Mouse (Mus musculus) neural tube, embryonic 14.5 days (tissue): ENCODE measurements around the gene Tnfrsf1a. TPM values are rescaled to one million over a fixed set of nuclear protein-coding genes. Genes with fewer than 3 reads are reported as not detected.
A peak's percentile ranks its signal among the peaks of the same experiment; 100 is the strongest.

ENCODE experiments used
- ATAC-seq: fragments of 200-750 bp; cut with Nextera tagmentation; 2 replicates; pipeline ENCODE4 v1.8.0; 2017; ENCODE audit warnings: low read depth, mild to moderate bottlenecking, moderate TSS enrichment, moderate library complexity
- H3K27ac ChIP-seq: fragments of 300-500 bp; sonication (generic); 2 replicates; pipeline ENCODE4 v1.5.1; 2014; ENCODE audit warnings: low read depth, mild to moderate bottlenecking, control low read depth, low read length, moderate library complexity, mixed read lengths
- H3K27me3 ChIP-seq: fragments of 300-500 bp; sonication (generic); 2 replicates; pipeline ENCODE4 v1.6.1; 2014; ENCODE audit warnings: low read length; ENCODE audit not compliant: control insufficient read depth, insufficient read depth
- H3K36me3 ChIP-seq: fragments of 300-500 bp; sonication (generic); 2 replicates; pipeline ENCODE4 v1.6.1; 2014; ENCODE audit warnings: low read length, mixed read lengths; ENCODE audit not compliant: control insufficient read depth, insufficient read depth
- H3K4me1 ChIP-seq: fragments of 300-500 bp; sonication (generic); 2 replicates; pipeline ENCODE4 v1.6.1; 2014; ENCODE audit warnings: low read length; ENCODE audit not compliant: control insufficient read depth, insufficient read depth
- H3K4me2 ChIP-seq: fragments of 300-500 bp; sonication (generic); 2 replicates; pipeline ENCODE4 v1.6.1; 2014; ENCODE audit warnings: mild to moderate bottlenecking, low read depth, low read length, control low read depth
- H3K4me3 ChIP-seq: fragments of 300-500 bp; sonication (generic); 2 replicates; pipeline ENCODE4 v1.5.1; 2014; ENCODE audit warnings: low read depth, low read length, control low read depth, mixed read lengths
- H3K9ac ChIP-seq: fragments of 300-500 bp; sonication (generic); replicated peaks from 2 replicates; pipeline ENCODE4 v1.6.1; 2014; ENCODE audit warnings: low read depth, mild to moderate bottlenecking, control low read depth, low read length, mixed read lengths
- H3K9me3 ChIP-seq: fragments of 300-500 bp; sonication (generic); 2 replicates; pipeline ENCODE4 v1.6.1; 2016; ENCODE audit warnings: low read length; ENCODE audit not compliant: control insufficient read depth
- WGBS: fragments of 180-500 bp; shearing (Covaris S2); extraction: QIAGEN DNeasy Blood & Tissue Kit; methylation state at CpG from one replicate; pipeline ENCODE4 v1.1.7; 2014; 5-methylcytosine and 5-hydroxymethylcytosine counted together
- polyA plus RNA-seq: library from polyadenylated mRNA; unstranded; fragments of >200 nt; fragmentation: Nextera tagmentation; extraction: Ambion mirVana; gene quantifications from 2 replicates; pipeline ENCODE4 v1.2.1, GENCODE M21; 2014

The Tnfrsf1a gene
- polyA plus RNA-seq, 1 experiment from 2014 or later = 6.5 TPM

GRCm38 (mm10) chr6:125355197-125355741 is 6.1 kb downstream of the Tnfrsf1a start:
- 9% methylated on average over 10 of the region's 10 CpGs for WGBS
- ATAC-seq = no peak
- Histone ChIP-seq H3K9me3 (no peaks in the 10 kb centered on the region), H3K9ac (no peak overlapping the region), H3K4me3 (no peak overlapping the region), H3K27ac (no peak overlapping the region), H3K36me3 (0 out of 2 replicates have a peak, but pooled peaks cover 2% of the 10 kb centered on the region), H3K4me2 (peak overlapping the region; percentile 29; the same call in 1 of the 2 replicates), H3K27me3 (no peaks in the 10 kb centered on the region), H3K4me1 (peaks cover 6% of the 10 kb centered on the region; the same call in 1 of the 2 replicates)

DNA sequence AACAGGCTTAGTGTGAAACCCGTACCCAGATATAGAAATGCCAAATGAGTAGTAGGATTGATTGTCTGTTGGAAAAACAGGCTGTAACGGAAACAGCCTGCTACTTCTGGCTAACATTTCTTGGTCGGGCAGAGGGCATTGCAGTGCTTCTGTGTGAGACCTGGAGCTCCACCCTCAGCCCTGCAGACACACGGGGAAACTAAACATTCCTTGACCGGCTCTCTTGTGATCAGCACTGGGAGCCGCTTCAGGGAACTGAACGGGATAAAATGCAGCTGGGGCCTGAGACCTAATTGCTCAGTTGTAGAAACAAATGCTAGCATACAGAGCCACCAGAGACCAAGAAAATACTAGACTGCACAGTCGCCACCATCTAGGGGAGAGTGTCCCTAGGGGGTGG is 7.1 kb downstream of the Tnfrsf1a start:
- Histone ChIP-seq H3K9ac (no peak overlapping the region), H3K4me1 (peaks cover 6% of the 10 kb centered on the region; the same call in 1 of the 2 replicates), H3K36me3 (0 out of 2 replicates have a peak, but pooled peaks cover 2% of the 10 kb centered on the region), H3K9me3 (no peaks in the 10 kb centered on the region), H3K27ac (no peak overlapping the region), H3K4me2 (no peak overlapping the region), H3K4me3 (no peak overlapping the region), H3K27me3 (no peaks in the 10 kb centered on the region)
- ATAC-seq = no peak
- WGBS = 32% methylated on average over 8 of the region's 8 CpGs

DNA sequence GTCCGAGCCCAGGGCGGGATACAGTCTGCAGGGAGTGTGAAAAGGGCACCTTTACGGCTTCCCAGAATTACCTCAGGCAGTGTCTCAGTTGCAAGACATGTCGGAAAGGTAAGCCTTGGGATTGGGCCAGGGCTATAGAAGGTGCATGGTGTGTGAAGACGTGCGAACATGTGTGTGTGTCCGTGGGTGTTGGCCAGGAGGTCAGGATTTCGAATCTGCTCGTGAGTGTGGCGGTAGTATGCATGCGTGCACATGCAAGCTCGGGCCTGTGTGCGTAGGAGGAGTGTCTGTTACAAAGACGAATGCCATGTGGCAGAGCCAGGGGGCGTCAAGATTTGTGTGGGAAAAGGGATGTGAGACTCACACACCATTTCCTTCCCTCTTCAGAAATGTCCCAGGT is 8.2 kb downstream of the Tnfrsf1a start:
- no peak for ATAC-seq
- no peaks in the 10 kb centered on the region for H3K9me3 ChIP-seq
- no peak overlapping the region for H3K27ac ChIP-seq
- no peak overlapping the region for H3K4me2 ChIP-seq
- H3K4me1 ChIP-seq = peaks cover 6% of the 10 kb centered on the region; the same call in 1 of the 2 replicates
- no peak overlapping the region for H3K9ac ChIP-seq
- H3K36me3 ChIP-seq = 0 out of 2 replicates have a peak, but pooled peaks cover 2% of the 10 kb centered on the region
- WGBS = 94% methylated on average over 15 of the region's 15 CpGs
- peaks cover 4% of the 10 kb centered on the region; the same call in 1 of the 2 replicates for H3K27me3 ChIP-seq
- H3K4me3 ChIP-seq = no peak overlapping the region

GRCm38 (mm10) chr6:125359999-125360398 is 10.8 kb downstream of the Tnfrsf1a start:
- H3K4me1 ChIP-seq = peaks cover 3% of the 10 kb centered on the region; the same call in 1 of the 2 replicates
- peaks cover 19% of the 10 kb centered on the region for H3K27me3 ChIP-seq
- WGBS = 62% methylated on average over 9 of the region's 9 CpGs
- ATAC-seq = no peak
- no peak overlapping the region for H3K4me2 ChIP-seq
- no peak overlapping the region for H3K9ac ChIP-seq
- H3K9me3 ChIP-seq = no peaks in the 10 kb centered on the region
- H3K36me3 ChIP-seq = 0 out of 2 replicates have a peak, but pooled peaks cover 2% of the 10 kb centered on the region
- H3K27ac ChIP-seq = no peak overlapping the region
- H3K4me3 ChIP-seq = no peak overlapping the region

- Histone ChIP-seq H3K9ac (no peak overlapping the region), H3K36me3 (0 out of 2 replicates have a peak, but pooled peaks cover 2% of the 10 kb centered on the region), H3K4me1 (no peaks in the 10 kb centered on the region), H3K27me3 (peaks cover 19% of the 10 kb centered on the region), H3K4me3 (no peak overlapping the region), H3K4me2 (no peak overlapping the region; the same call in 1 of the 2 replicates), H3K9me3 (no peaks in the 10 kb centered on the region), H3K27ac (no peak overlapping the region)
- 54% methylated on average over 9 of the region's 9 CpGs for WGBS
- no peak for ATAC-seq
Observed at GRCm38 (mm10) chr6:125360846-125361245, 11.7 kb downstream of the Tnfrsf1a start.

GRCm38 (mm10) chr6:125361467-125362291 is 12.5 kb downstream of the Tnfrsf1a start:
- Histone ChIP-seq H3K4me1 (no peaks in the 10 kb centered on the region), H3K9ac (0 out of 2 replicates have a peak overlapping the region, but pooled peaks have one; percentile 22)
- WGBS = 13% methylated on average over 38 of the region's 38 CpGs

GRCm38 (mm10) chr6:125363021-125363420 is 13.9 kb downstream of the Tnfrsf1a start:
- H3K4me2 ChIP-seq = peak overlapping the region; percentile 16; the same call in 1 of the 2 replicates
- H3K4me1 ChIP-seq = no peaks in the 10 kb centered on the region
- H3K9me3 ChIP-seq = no peaks in the 10 kb centered on the region
- peaks cover 19% of the 10 kb centered on the region for H3K27me3 ChIP-seq
- no peak overlapping the region for H3K27ac ChIP-seq
- H3K4me3 ChIP-seq = no peak overlapping the region
- no peak overlapping the region for H3K9ac ChIP-seq
- H3K36me3 ChIP-seq = 0 out of 2 replicates have a peak, but pooled peaks cover 2% of the 10 kb centered on the region
- WGBS = 20% methylated on average over 15 of the region's 15 CpGs
- no peak for ATAC-seq

More at GRCm38 (mm10) chr6:125361467-125362291, 12.5 kb downstream of the Tnfrsf1a start:
- H3K4me2 ChIP-seq = peak overlapping the region; percentile 45
- peak; percentile 65 for ATAC-seq
- no peaks in the 10 kb centered on the region for H3K9me3 ChIP-seq
- no peak overlapping the region for H3K27ac ChIP-seq
- H3K4me3 ChIP-seq = peak overlapping the region; percentile 23
- peaks cover 19% of the 10 kb centered on the region for H3K27me3 ChIP-seq
- H3K36me3 ChIP-seq = 0 out of 2 replicates have a peak, but pooled peaks cover 2% of the 10 kb centered on the region

DNA sequence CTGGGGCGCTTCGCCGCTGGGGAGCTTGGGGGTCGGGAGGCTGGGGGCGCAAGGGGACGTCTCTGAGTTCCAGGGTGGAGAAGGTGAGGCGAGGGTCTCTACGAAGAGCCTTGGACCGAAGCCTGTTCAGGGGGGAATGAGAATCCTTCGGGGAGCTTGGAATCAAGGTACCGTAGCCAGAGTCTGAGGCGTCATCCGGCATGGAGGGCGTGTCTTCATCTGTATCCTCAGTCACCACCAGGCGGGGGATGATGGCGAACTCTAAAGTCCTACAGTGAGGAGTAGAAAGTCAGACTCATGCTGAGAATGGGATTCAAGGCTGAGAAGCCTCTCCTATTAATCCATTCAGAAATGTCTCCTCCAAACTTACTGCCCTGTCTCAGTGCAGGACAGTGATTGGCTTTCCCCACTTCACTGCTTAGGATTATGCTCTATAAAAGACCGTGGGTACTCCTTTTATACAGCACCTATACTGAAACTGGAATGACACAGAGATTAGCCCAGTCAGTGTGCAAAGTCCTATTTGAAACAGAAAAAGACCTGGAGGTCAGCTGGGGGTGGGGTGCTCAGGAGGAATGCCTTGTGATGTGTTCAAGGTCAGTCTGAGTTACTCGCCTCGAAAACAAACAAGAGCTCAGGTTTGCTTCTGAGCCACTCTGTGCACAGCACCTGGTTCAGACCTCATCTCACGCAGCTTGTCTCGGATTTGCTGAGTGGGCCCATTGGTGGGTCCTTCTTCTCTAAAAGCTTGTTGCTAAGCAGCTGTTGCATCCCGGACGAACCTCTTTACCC is 14.5 kb downstream of the Tnfrsf1a start:
- H3K27me3 ChIP-seq = peaks cover 19% of the 10 kb centered on the region
- no peaks in the 10 kb centered on the region for H3K4me1 ChIP-seq
- H3K9ac ChIP-seq = no peak overlapping the region
- H3K27ac ChIP-seq = no peak overlapping the region
- H3K4me3 ChIP-seq = no peak overlapping the region
- 7% methylated on average over 23 of the region's 23 CpGs for WGBS
- no peaks in the 10 kb centered on the region for H3K36me3 ChIP-seq
- ATAC-seq = no peak
- H3K9me3 ChIP-seq = no peaks in the 10 kb centered on the region
- H3K4me2 ChIP-seq = peak overlapping the region; percentile 16; the same call in 1 of the 2 replicates
